Mouse (Mus musculus) embryonic facial prominence, embryonic 14.5 days (tissue): ENCODE data around the gene Robo4. TPM values are rescaled to one million over a fixed set of nuclear protein-coding genes. Genes with fewer than 3 reads are reported as not detected.

ENCODE experiments used
- ATAC-seq: fragments of 200-750 bp; cut with Nextera tagmentation; 2 replicates; pipeline ENCODE4 v1.8.0; 2017; ENCODE audit warnings: low read depth, moderate number of reproducible peaks, moderate TSS enrichment
- DNase-seq: peaks from one replicate; pipeline ENCODE4 v3.0.0-alpha.2; 2015; ENCODE audit warnings: low spot score
- H3K27ac ChIP-seq: fragments of 300-500 bp; sonication (generic); replicated peaks from 2 replicates; pipeline ENCODE4 v1.5.1; 2014; ENCODE audit warnings: low read depth, mild to moderate bottlenecking, low read length, moderate library complexity
- H3K27me3 ChIP-seq: fragments of 300-500 bp; sonication (generic); replicated peaks from 2 replicates; pipeline ENCODE4 v1.6.1; 2014; ENCODE audit warnings: low read length; ENCODE audit not compliant: control insufficient read depth, insufficient read depth
- H3K36me3 ChIP-seq: fragments of 300-500 bp; sonication (generic); 2 replicates; pipeline ENCODE4 v1.6.1; 2014; ENCODE audit warnings: low read length, mixed read lengths; ENCODE audit not compliant: control insufficient read depth, insufficient read depth
- H3K4me1 ChIP-seq: fragments of 300-500 bp; sonication (generic); 2 replicates; pipeline ENCODE4 v1.6.1; 2014; ENCODE audit warnings: antibody characterized with exemption, low read length; ENCODE audit not compliant: control insufficient read depth, insufficient read depth
- H3K4me2 ChIP-seq: fragments of 300-500 bp; sonication (generic); 2 replicates; pipeline ENCODE4 v1.6.1; 2014; ENCODE audit warnings: low read depth, mild to moderate bottlenecking, low read length, moderate library complexity, mixed read lengths
- H3K4me3 ChIP-seq: fragments of 300-500 bp; sonication (generic); 2 replicates; pipeline ENCODE4 v1.5.1; 2014; ENCODE audit warnings: low read depth, mild to moderate bottlenecking, low read length
- H3K9ac ChIP-seq: fragments of 300-500 bp; sonication (generic); 2 replicates; pipeline ENCODE4 v1.6.1; 2014; ENCODE audit warnings: low read depth, mild to moderate bottlenecking, low read length, moderate library complexity, mixed read lengths
- H3K9me3 ChIP-seq: fragments of 300-500 bp; sonication (generic); 2 replicates; pipeline ENCODE4 v1.6.1; 2016; ENCODE audit warnings: low read length; ENCODE audit not compliant: control insufficient read depth
- WGBS: fragments of 180-500 bp; shearing (Covaris S2); extraction: QIAGEN DNeasy Blood & Tissue Kit; methylation state at CpG from one replicate; pipeline ENCODE4 v1.1.7; 2014; 5-methylcytosine and 5-hydroxymethylcytosine counted together
- polyA plus RNA-seq: library from polyadenylated mRNA; unstranded; fragments of >200 nt; fragmentation: Nextera tagmentation; extraction: Ambion mirVana; gene quantifications from 2 replicates; pipeline ENCODE4 v1.2.1, GENCODE M21; 2014

Gene Robo4
- polyA plus RNA-seq, 1 experiment from 2014 or later = 10.8 TPM

- H3K4me1 ChIP-seq = no peaks in the 10 kb centered on the region
- no peak overlapping the region for H3K9ac ChIP-seq
- H3K4me3 ChIP-seq = no peak overlapping the region
- no peak for DNase-seq
- ATAC-seq = no peak
- no peaks in the 10 kb centered on the region for H3K9me3 ChIP-seq
- H3K27ac ChIP-seq = no peak overlapping the region
- H3K36me3 ChIP-seq = no peaks in the 10 kb centered on the region
- WGBS = 69% methylated on average over 8 of the region's 8 CpGs
- peaks cover 11% of the 10 kb centered on the region; the same call in 1 of the 2 replicates for H3K27me3 ChIP-seq
- no peak overlapping the region for H3K4me2 ChIP-seq
Measured at GRCm38 (mm10) chr9:37409698-37410445, 8.2 kb downstream of the Robo4 start.

- Histone ChIP-seq H3K27me3 (peaks cover 4% of the 10 kb centered on the region; the same call in 1 of the 2 replicates), H3K9ac (no peak overlapping the region), H3K9me3 (no peaks in the 10 kb centered on the region), H3K4me2 (no peak overlapping the region), H3K4me1 (no peaks in the 10 kb centered on the region), H3K36me3 (no peaks in the 10 kb centered on the region), H3K4me3 (no peak overlapping the region), H3K27ac (no peak overlapping the region)
- ATAC-seq = no peak
- 44% methylated on average over 3 of the region's 3 CpGs for WGBS
- no peak for DNase-seq
Measured at GRCm38 (mm10) chr9:37412989-37413388, 11.3 kb downstream of the Robo4 start.

- ATAC-seq = no peak
- Histone ChIP-seq H3K27me3 (no peaks in the 10 kb centered on the region), H3K36me3 (no peaks in the 10 kb centered on the region), H3K27ac (no peak overlapping the region), H3K4me1 (no peaks in the 10 kb centered on the region), H3K9ac (no peak overlapping the region), H3K9me3 (no peaks in the 10 kb centered on the region), H3K4me2 (no peak overlapping the region), H3K4me3 (no peak overlapping the region)
- no peak for DNase-seq
- WGBS = 79% methylated on average over 3 of the region's 3 CpGs
Measured at GRCm38 (mm10) chr9:37414666-37415065, 13.0 kb downstream of the Robo4 start.

GRCm38 (mm10) chr9:37418791-37419190, 17.1 kb downstream of the Robo4 start:
- WGBS = 75% methylated on average over 4 of the region's 4 CpGs
- Histone ChIP-seq H3K36me3 (no peaks in the 10 kb centered on the region), H3K4me1 (peaks cover 7% of the 10 kb centered on the region; the same call in 1 of the 2 replicates), H3K9ac (no peak overlapping the region), H3K4me2 (no peak overlapping the region), H3K9me3 (no peaks in the 10 kb centered on the region), H3K27ac (no peak overlapping the region), H3K4me3 (no peak overlapping the region), H3K27me3 (0 out of 2 replicates have a peak, but pooled peaks cover 10% of the 10 kb centered on the region)
- DNase-seq (no peak), ATAC-seq (no peak)

GRCm38 (mm10) chr9:37420676-37421075, 19.0 kb downstream of the Robo4 start:
- H3K9ac ChIP-seq = peak overlapping the region; percentile 50; the same call in 1 of the 2 replicates
- H3K9me3 ChIP-seq = no peaks in the 10 kb centered on the region
- H3K4me2 ChIP-seq = peak overlapping the region; percentile 57
- peak; percentile 94 for DNase-seq
- H3K36me3 ChIP-seq = no peaks in the 10 kb centered on the region
- 0 out of 2 replicates have a peak, but pooled peaks cover 10% of the 10 kb centered on the region for H3K27me3 ChIP-seq
- peaks cover 7% of the 10 kb centered on the region; the same call in 1 of the 2 replicates for H3K4me1 ChIP-seq
- H3K27ac ChIP-seq = no peak overlapping the region
- WGBS = under 1% methylated on average over 27 of the region's 27 CpGs
- peak overlapping the region; percentile 33 for H3K4me3 ChIP-seq
- ATAC-seq = peak; percentile 92

- no peak for DNase-seq
Measured at GRCm38 (mm10) chr9:37421239-37421638, 19.5 kb downstream of the Robo4 start.

GRCm38 (mm10) chr9:37429326-37429725, 27.6 kb downstream of the Robo4 start:
- no peaks in the 10 kb centered on the region for H3K36me3 ChIP-seq
- peaks cover 63% of the 10 kb centered on the region for H3K27me3 ChIP-seq
- H3K4me2 ChIP-seq = no peak overlapping the region
- WGBS = 33% methylated on average over 25 of the region's 26 CpGs
- DNase-seq (no peak), ATAC-seq (no peak)
- no peak overlapping the region for H3K9ac ChIP-seq
- H3K4me3 ChIP-seq = no peak overlapping the region
- no peaks in the 10 kb centered on the region for H3K4me1 ChIP-seq
- no peaks in the 10 kb centered on the region for H3K9me3 ChIP-seq
- H3K27ac ChIP-seq = no peak overlapping the region

More at GRCm38 (mm10) chr9:37421239-37421638, 19.5 kb downstream of the Robo4 start:
- Histone ChIP-seq H3K27ac (no peak overlapping the region), H3K36me3 (no peaks in the 10 kb centered on the region), H3K27me3 (0 out of 2 replicates have a peak, but pooled peaks cover 10% of the 10 kb centered on the region), H3K4me3 (peak overlapping the region; percentile 33), H3K4me1 (peaks cover 7% of the 10 kb centered on the region; the same call in 1 of the 2 replicates), H3K9me3 (no peaks in the 10 kb centered on the region), H3K4me2 (peak overlapping the region; percentile 57), H3K9ac (peak overlapping the region; percentile 50; the same call in 1 of the 2 replicates)
- WGBS = 23% methylated on average over 12 of the region's 12 CpGs
- ATAC-seq = no peak; the same call in 1 of the 2 replicates

- Histone ChIP-seq H3K27me3 (peaks cover 75% of the 10 kb centered on the region), H3K4me3 (0 out of 2 replicates have a peak overlapping the region, but pooled peaks have one; percentile 14), H3K27ac (no peak overlapping the region), H3K4me2 (peak overlapping the region; percentile 43), H3K36me3 (no peaks in the 10 kb centered on the region), H3K9ac (no peak overlapping the region), H3K4me1 (no peaks in the 10 kb centered on the region), H3K9me3 (no peaks in the 10 kb centered on the region)
- DNase-seq (peak; percentile 95), ATAC-seq (peak; percentile 89)
- under 1% methylated on average over 12 of the region's 12 CpGs for WGBS
Measured at GRCm38 (mm10) chr9:37430582-37430981, 28.9 kb downstream of the Robo4 start.
